Mouse (Mus musculus) B cell, adult 2 months (primary cell): ENCODE data around the gene Lgals12.

Source experiments
- DNase-seq, 2 experiments: peaks; one replicate each; pipeline ENCODE4 v3.0.0; 2022

Lgals12 gene

GRCm38 (mm10) chr19:7581042-7581441 is 26.0 kb downstream of the Lgals12 start:
- DNase-seq: no peak

DNA sequence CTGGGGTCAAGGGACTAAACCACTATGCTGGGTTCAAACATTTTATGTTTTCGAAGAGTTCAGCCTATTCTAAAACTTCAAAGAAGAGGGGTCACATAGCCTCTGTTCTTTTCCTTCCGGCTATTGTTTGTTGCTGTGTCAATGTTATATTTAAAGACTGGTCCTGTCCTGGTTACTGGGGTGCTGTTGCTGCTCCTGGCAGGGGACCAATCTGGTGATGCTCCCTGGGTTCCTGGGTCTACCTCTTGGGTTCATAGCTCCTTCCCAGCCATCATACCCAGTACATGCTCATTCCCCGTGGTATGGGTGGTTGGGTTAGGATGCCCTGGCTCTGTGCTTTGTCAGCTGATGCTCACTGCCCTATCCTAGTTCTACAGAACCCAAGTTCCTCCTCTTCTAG is 29.3 kb downstream of the Lgals12 start:
- no peak for DNase-seq

GRCm38 (mm10) chr19:7576180-7576579 is 30.8 kb downstream of the Lgals12 start:
- DNase-seq: no peak

DNA sequence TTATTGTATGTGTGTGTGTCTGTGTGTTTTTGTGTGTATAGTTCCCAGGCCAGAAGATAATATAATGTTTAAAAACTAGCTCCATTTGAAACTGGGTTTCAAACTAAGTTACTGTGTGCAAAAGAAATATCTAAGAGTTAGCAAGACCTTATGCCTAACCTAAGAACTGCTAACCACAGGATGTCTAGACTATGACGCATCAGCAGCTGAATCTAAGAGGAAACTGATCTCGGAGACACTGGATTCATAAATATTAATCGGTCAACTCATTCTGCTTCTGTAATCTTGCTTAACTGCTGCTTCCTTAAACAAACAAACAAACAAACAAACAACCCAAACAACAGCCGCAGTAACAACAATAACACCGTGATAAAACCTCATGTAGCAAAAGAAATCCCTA is 37.3 kb downstream of the Lgals12 start:
- DNase-seq: no peak

DNA sequence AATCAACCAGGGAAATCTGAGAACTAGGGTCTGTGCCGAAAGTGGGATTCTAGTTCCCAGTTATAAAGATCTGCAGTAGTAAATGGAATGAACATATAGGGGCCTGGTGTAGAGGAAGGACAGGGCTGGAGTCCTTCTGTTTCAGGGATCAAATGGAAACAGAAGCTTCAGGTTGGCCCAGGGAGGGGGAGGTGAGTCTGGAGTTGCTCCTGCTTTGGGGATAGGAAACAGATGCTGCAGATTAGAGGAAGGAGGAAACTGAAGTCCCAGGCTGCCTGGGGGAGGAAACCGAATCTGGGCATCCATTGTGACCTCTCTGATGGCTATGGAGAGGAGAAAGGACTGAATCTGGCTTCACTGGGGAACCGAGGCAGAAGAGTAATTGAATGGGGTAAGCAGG is 38.6 kb downstream of the Lgals12 start:
- no peak for DNase-seq

DNA sequence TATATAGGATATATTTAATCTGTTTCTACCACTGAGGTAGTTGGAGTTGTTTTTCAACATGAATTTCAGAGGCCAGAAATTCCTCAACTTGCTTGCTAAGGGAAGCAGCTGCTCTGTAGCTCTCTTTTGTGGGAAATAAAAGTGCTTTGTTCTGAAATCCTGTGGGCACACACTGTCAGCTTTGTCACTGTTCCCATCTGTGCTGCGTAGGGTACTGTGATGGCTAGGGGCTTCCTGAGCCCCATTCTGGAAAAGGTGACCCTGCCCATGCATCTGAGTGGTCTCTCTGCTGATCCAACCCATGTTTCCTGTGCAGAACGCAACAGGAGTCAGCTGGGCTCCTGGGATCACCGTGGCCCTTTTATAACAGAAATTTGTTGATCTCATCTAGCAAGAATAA is 40.2 kb downstream of the Lgals12 start:
- no peak for DNase-seq

DNA sequence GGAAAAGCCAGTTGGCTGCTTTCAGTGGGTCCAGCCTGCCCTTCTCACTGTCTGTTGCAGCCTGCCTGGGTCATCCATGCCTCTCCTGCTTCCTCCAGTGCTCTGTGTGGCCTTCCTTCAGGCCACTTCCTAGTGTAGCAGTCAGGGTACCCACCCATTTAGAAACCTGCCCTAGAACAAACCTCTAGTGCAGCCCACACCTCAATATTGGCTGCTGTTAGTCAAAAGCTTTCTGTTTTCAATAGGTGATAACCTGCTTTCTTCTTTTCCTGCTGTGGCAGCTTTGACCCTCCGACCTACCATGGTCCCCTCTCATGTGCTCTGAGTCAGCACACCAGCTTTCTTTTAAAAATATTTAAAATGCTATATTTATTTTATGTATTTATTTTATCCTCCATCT is 42.5 kb downstream of the Lgals12 start:
- no peak for DNase-seq

GRCm38 (mm10) chr19:7563676-7564075 is 43.3 kb downstream of the Lgals12 start:
- DNase-seq: no peak

DNA sequence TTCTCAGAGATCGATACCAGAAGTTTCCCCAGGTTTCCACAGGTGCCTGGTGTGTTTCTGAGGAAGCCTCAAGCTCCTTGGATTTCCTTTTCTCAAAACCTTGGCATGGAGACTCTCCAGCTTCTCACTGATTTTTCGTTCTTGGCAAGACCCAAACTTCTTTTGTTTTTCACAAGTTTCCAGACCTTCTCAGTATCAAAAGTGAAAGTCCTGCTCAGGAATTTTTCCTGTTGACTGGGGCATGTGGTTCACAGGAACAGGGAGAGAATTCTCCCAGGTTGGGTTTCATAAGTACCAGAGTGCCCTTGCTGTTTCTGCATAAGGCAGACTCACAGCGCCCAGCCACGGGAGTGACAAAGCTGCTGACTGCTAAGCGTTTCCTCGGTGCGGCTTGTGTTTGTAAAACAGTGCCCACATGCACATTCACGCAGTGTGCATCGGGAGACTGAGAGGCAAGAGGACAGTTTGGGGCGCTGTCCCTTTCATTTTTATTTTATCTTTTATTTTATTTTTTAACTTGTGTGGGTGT is 44.3 kb downstream of the Lgals12 start:
- no peak for DNase-seq

- DNase-seq: peak; percentile 6 to 11
Measured at GRCm38 (mm10) chr19:7561456-7561855, 45.5 kb downstream of the Lgals12 start.

GRCm38 (mm10) chr19:7559986-7560385 is 47.0 kb downstream of the Lgals12 start:
- no peak for DNase-seq

DNA sequence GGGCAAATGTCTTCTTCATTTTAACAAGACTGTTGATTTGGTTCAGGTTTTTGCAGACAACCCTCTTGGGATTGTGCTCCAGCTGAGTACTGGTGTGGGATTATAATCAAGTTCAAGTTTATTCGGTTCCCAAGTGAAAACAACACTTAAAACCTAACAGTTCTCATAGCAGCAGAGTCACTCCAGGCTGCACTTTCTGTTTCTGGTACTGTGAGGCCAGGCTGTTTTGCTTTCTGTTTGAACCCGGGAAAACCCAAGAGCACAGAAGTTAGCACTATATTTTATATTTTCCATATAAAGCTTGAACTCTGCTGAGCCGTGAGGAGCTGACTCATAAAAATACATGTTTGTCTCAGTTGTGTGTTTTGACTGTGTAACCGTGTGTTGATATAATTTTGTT is 48.3 kb downstream of the Lgals12 start:
- peak; percentile 8 to 20 for DNase-seq

- DNase-seq: no peak
Measured at GRCm38 (mm10) chr19:7557844-7558243, 49.1 kb downstream of the Lgals12 start.

- peak; percentile 56 to 66 for DNase-seq
Measured at GRCm38 (mm10) chr19:7557328-7557822, 49.6 kb downstream of the Lgals12 start, which contains the start of gene Pla2g16. Gene Pla2g16, plus strand, starts transcription at chr19:7557459.

- DNase-seq: no peak
Measured at GRCm38 (mm10) chr19:7556641-7557040, 50.4 kb downstream of the Lgals12 start.

GRCm38 (mm10) chr19:7554881-7555280 is 52.1 kb downstream of the Lgals12 start:
- DNase-seq: no peak

DNA sequence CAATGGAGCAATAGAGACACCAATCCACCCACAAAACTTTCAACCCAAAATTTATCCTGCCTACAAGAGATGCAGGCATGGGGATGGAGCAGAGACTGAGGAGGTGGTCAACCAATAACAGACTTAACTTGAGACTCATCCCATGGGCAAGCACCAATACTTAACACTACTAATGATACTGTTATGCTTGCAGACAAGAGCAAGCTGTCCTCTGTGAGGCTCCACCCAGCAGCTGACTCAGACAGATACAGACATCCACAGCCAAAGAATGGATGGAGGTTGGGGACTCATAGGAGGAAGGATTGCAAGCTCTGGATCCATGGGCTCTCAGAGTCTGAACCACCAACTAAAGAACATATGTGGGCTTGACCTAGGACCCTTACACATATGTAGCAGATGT is 53.6 kb downstream of the Lgals12 start:
- no peak for DNase-seq

DNA sequence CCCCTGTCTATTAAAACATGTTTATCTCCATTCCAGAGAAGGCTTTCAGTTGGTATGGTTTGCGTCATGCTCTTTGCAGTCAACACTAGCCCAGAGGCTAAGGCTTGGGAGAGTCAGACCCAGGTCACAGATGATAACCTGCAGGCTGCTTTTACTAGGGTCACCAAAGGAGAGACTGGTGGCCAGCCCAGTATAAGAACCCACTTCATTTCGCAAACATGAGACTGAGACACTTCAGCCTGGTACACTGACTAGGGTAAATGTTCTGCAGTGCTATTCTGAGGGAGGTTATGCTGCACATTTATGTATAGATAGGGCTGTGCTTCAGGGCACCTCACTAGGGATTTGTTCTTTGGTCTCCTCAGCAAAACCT is 54.7 kb downstream of the Lgals12 start:
- DNase-seq: no peak

DNA sequence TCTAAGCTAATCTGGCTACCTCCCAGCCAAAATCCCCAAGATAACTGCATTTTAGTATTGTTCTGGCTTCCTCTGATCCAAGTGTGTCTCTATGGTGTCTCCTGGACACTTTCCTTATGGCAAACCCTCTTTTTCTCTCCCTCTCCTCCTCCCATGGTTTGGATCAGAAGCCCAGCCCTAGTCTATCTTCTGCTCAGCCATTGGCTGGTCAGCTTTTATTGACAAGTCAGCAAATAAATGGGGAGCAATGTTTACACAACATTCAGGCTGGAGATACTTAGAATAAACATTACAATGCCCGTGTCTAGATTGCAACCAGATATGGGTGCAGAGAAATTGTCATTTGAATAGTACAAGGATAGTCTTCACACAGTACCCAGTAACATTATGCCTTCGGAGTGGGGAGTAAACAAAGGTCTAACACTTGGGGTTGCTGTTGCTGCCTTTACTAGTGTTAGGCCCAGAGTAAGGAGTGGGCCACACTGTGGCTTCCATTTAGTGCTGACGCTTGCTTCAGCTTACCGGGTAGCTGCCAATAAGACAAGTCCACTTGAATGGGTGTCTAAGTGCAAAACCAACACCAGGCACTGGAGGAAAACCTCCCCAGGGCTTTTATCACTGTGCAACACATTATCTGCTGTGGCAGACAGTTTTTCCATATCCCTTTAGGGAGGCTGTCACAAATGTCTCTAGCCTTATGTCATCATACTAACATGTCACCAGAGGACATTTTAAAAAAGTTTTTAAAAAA is 55.3 kb downstream of the Lgals12 start:
- DNase-seq: no peak

DNA sequence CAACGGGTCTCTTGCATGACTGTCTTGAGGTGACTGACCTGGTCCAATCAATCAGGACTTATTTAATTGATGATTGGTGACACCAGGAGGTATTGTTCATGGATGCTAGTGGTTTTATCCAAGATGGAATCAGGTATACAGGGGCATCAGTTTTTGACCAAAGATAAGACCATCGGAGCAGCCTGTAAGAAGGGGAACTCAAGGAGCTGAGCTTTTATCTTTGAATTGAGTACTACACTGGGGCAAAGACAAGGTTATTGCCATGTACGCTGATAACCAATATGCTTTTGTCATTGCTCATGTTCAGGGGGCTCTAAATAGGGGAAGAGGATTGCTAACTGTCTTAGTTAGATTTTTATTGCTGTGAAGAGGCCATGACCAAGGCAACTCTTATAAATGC is 58.1 kb downstream of the Lgals12 start:
- no peak for DNase-seq
